Mouse (Mus musculus) brain, embryonic 14.5 days (tissue): ENCODE results near the gene Ttc13.

Experiments used
- CTCF ChIP-seq: fragments of 200-500 bp; IDR thresholded peaks from 2 replicates; pipeline ENCODE4 v1.5.1; 2012; ENCODE audit warnings: inconsistent platforms, mild to moderate bottlenecking, moderate library complexity, borderline replicate concordance; ENCODE audit not compliant: insufficient read depth, insufficient read length; ENCODE audit errors: extremely low read depth
- POLR2A ChIP-seq: fragments of 200-500 bp; IDR thresholded peaks from 2 replicates; pipeline ENCODE4 v1.6.1; 2012; ENCODE audit warnings: mild to moderate bottlenecking, inconsistent platforms, borderline replicate concordance; ENCODE audit not compliant: poor library complexity, insufficient read depth, insufficient read length, severe bottlenecking; ENCODE audit errors: extremely low read depth

DNA sequence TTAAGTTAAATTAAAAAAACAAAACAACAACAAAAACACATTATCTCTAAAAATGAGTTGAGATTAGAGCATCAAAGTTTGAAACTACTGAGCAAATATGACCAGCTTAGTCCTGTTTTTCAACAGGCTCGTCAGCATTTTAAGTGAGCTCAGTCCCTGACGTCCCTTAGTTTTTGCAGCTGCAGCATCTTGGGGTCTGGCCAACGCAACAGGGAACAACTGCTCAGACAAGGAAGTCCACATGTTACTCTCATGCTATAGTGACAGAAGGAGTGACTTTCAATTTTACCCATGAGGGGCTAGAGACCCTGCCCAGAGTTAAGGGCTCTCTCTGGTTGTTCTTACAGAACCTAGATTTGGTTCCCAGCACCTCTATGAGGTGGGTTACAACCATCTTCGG, 17.4 kb downstream of the Ttc13 start:
- TF ChIP-seq CTCF (no peak), POLR2A (no peak)
